Mouse (Mus musculus) urinary bladder, postnatal 14 days (tissue): ENCODE measurements around the gene Knop1.

ENCODE experiments used
- DNase-seq: peaks from one replicate; pipeline ENCODE4 v3.0.0; 2021; ENCODE audit warnings: low spot score

Knop1 gene

DNA sequence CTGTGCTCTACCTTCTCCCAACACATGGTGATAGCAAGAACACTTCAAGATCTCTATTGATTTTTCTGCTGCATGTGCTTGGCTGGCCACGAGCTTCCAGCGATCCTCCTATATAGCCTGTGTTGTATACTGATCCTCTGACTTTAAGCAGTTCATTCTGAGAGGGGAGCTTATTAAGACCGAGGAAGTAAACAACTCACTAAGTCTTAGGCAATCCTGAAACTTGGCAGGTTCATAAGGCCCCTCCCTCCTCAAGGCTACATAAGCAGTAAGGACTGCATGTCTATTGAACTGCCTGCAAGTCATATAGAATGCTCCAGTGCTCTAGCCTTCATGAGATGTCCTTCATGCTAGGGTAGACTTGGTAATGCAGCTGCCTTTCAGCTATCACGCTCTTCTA, 9.7 kb downstream of the Knop1 start:
- DNase-seq: no peak

DNA sequence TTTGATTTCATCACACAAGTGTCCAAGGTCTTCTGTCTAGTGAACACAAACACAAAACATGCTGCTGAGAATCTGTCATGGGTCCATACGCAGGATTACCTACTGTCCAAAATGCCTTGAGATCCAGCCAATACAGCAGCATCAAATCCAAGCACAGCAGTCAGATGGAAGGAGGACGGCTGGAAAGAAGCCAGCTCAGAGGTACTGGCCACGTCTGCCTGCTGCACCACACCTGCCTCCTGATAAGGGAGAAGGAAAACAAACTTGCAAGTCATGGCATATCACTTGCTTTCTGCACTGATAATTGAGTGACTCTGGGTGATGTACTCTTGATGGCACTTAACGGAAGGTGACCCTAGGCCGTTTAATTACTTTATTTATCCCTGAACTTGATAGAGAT, 10.9 kb downstream of the Knop1 start:
- DNase-seq: peak; percentile 60

DNA sequence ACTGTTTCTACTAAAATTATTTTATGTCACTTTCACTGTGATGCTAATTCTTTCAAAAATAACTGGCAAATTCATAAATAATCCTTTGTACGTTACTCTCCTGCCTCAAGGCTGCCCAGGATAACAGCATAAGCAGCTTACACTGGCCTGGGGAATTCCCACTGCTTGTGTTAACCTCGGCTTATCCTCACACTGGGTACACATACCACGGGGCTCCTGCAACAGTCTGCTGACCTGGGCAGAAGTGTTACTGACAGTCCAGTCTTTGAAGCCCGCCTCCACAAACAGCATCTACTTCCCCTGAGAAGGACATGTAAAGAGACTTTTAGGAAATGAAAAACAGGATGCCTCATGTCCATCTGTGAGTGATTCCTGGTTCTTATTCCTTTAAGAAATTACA, 13.1 kb downstream of the Knop1 start:
- no peak for DNase-seq

DNA sequence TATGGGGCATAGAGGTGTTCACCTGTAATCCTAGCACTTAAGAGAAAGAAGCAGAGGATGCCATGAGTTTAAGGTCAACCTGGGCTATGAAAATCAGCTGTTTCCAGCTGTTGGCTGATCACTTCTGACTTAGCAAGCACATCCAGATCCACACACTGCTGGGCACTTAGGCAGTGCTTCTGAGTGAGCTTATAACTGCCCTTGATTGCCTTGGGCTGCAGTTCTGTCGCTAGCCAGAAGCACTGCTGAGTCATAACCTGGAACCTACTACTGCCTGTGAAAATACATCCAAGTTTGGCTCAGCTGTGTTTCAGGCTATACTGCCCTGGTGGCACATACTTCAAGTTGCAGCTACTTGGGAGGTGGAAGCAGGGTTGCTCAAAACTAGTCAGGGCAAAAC, 14.3 kb downstream of the Knop1 start:
- DNase-seq: no peak

DNA sequence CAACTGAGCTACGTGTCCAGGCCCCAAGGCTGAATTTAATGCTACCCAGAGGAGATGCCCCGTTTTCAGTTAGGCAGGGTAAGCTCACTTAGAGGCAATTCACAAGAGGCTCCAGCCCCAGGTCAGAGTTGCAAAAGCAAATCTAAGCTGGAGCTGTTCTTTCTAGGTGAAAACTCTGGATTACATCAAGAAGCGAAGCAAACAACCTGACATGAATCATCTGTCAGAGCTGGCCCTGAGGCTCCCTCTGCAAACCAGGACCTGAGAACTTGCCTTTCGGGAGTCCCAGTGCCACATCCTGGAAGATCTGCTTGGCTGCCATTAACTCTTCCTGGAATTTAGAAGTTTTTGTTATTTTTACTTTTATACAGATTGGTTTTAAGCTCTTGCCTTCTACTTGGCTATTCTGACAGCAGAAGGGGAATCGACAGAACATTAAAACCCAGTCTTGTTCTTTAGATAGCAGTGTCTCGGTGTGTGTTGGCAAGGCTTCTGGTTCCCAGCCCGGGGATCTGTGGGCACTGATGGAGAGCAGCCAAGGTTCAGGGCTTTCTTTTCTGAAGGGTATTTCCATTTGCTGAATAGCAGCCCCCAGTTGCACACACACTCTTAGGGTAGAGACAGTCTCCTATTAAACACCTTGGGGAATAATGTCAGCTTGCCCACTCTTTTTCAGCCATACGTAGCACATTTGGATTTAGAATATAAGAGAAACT, 14.9 kb downstream of the Knop1 start:
- DNase-seq: no peak

DNA sequence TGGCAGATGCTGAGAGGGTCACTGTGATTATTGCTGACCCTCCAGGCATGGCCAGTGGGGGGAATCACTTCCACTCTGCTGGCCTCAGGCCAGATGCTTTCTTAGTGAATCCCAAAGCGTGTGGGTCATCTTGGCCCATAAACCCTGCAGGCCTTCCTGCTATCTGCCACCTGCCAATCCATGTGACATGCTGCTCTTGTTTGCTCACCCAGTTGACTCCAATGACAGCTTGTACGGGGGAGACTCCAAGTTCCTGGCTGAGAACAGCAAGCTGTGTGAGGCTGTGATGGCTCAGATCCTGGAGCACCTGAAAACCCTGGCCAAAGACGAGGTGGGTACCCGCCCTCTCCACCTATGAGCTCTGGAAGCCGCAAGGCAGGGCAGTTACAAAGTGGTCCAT, 18.2 kb downstream of the Knop1 start:
- no peak for DNase-seq

DNA sequence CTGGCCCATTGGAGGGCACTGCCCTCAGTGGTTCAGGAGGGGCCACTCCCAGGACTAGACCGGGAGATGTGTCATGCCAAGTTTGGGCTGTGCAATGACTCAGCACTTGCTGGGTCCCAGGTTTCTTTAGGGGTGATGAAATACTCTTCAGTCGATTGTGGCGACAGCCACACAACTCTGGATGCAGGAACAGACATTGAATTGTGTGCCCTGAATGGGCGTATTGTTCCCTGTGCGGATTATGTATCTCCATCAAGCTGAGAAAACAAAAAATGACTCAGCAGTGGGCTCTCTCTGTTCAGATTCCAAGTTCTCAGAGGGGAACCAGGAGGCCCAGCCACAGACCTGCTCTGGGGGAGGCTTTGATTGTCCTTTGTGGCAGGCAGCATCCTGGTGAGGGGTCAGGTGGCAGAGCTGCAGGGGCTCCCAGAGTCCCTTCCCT, 28.1 kb downstream of the Knop1 start:
- DNase-seq: no peak

DNA sequence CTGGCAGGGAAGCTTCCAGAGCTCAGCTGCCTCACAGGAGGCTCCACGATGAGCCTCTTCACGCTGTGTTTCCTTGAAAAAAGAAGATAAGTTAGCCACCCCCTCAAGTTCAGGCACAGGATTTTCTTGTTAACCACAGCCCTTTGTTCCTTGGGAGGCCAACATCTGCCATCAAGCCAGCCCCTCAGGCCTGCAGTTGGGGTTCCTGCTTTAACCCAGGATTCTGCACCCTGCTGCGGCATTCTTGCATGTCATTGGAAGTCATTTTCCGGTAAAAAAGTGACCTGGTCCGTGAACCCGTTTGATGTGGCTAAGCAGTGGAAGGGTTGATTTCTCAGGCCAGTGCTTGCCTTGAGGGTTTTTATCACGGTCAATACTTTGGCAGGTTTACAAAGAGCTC, 31.6 kb downstream of the Knop1 start:
- DNase-seq: no peak

DNA sequence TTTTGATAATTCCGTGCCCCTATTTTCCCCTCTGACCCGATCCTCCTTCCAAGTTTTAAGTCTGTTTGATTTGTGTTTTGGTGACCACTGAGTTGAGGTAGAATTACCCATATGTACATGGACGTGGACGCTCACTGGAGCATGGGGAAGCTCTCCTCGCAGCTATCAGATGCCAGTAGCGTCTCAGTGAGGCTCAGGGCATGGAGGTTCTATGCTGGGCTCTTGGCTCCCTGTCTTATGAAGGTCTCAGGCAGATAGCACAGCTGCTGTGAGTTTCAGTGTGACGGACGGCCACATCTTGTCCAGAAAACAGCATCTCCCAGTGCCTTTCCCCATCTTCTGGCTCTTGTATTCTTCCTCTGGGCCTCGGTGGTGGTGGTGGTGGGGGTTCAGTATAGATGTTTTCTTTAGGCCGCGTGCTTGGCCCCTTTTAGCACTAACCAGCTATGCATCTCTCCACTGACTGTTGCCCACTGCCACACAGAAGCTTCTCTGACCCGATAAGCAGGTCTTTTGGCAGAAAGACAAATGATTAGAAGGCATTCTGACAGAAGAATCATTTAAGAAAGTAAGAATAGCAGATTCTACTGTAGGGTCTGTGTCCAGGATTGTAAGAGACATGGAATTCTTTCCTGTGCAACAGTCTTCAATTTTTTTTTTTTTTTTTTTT, 34.0 kb downstream of the Knop1 start:
- no peak for DNase-seq

DNA sequence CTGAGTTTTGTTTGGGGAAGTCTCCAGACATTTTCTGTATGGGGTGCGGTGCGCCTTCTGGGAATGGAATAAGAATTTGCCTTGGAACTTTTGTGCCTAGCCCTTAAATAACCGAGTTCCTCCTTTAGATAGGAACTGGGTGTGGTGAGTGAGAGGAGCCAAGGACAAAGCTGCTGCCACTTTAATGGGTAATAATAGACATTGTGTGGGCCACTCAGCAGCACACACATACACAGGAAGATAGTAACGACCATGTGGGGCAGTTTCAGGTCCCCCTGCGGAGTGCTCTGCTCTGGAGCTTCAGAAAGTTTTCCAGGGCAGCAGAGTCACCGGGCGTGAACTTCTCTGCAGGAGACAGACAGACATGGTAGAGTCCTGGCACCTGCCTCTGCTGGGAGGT, 34.7 kb downstream of the Knop1 start:
- no peak for DNase-seq

DNA sequence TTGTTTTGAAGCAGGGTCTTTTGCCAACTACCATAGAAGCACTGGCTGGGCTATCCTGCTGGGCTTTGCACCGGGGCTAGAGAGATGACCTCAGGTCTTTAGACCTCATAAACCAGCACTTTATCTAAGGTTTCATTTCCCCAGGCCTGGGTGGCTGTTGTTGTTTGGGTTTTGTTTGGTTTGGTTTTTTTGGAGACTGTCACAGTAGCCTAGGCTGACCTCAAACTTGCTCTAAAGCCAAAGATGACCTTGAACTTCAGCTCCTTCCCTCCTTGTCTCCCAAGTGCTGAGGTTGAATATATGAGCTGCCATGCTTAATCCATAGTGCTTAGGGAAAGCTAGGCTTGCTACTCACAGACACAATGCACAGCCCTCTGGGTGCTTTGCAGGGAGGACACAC, 36.4 kb downstream of the Knop1 start:
- DNase-seq: no peak

DNA sequence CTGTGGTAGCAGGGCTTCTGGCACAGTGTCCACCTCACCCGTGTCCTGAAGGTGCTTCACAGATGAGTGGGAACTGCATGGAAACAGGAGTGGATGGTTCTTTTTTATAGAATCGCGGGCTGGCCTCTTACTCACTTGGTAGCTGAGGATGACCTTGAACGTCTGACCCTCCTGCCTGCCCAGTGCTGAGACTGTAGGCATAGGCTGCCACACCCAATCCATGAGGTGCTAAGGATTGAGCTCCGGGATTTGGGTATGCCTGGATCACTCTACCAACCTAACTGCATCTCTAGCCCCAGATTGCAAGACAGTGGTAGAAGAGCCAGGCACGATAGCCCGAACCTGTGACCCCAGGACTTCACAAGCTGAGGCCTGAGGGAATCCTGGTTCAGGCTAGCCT, 38.3 kb downstream of the Knop1 start:
- no peak for DNase-seq

DNA sequence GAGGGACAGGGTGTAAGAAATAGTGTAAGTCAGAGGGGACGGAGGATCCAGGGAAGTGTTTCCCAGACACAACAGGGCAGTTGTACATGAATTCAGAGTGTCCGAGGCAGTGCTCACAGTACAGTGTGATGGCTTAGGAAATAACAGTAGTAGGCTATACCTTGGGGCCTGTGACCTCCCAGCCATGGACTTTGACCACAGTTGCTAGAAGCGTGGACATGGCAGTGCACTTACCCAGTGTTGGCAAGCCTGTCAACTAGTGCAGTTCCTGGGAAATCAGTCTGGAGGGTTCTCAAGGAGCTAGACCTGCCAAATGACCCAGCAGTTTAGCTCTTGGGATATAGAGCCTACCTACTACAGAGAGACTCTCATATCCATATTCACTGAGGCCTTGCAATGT, 39.8 kb downstream of the Knop1 start:
- DNase-seq: no peak

DNA sequence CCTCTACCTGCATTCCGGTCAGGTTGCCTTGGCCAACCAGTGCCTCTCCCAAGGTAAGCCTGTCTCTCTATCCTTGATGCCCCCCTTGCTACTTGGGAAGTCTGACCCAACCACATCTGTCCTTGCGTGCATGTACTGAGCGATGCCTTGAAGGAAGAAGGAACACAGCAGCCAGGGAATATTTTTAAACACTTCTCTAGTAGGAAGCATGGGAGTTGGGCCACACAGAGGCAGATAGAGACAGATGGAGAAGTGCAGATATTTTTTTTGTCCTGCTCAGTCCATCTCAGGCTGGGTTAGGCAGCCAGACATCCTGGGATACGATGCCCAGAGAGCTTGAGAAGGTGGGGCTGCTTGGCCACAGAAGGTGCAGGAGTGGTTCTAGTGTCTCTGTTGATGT, 42.5 kb downstream of the Knop1 start:
- DNase-seq: no peak

DNA sequence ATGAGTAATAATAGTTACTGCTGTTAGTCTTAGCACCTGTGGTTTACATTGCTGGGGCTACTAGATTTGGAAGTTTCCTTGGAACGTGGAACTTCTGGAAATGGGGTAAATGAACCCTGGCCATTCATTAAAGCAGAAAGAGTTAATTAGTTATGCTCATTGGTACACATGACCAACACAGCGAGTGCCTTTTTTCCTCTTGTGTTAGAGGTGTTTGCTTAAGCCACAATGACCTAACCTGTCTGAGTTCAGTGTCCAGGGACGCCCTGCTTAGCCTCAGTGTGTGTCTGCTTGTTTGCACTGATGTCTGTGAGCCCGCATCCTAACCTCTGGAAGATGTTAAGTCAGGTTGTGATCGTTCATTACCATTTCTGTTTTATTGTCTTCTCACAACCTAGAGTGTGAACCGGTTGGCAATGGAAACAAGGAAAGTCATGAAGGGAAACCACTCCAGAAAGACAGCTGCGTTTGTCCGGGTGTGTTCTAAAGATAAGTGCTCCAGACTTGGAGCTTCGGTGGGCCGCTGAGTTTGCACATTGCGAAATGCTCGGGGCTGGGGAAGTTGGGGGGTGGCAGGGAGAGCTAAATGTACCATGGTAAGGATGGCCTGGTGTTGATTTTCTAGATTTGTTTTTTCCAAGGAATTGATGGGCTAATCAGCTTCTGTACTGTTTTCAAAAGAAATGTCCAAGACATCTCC, 44.5 kb downstream of the Knop1 start:
- DNase-seq: peak; percentile 21

DNA sequence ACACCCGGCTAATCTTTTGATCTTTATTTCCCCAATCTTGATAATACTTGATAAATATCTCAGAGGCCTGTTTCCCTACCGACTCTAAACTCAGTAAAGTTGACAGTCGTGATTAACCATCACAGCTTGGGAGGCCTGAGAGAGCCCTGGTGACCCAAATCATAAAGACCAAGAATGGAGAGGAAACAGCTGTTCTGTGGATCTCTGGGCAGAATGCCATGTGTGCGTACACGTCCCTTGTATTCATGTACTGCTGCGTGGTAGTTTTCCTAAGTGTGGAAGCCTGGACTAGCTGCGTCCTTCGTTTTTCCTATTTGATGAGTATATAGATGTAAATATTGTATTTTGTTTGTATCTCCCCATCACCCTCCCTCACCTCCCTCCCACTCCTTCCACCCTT, 48.2 kb downstream of the Knop1 start:
- no peak for DNase-seq

DNA sequence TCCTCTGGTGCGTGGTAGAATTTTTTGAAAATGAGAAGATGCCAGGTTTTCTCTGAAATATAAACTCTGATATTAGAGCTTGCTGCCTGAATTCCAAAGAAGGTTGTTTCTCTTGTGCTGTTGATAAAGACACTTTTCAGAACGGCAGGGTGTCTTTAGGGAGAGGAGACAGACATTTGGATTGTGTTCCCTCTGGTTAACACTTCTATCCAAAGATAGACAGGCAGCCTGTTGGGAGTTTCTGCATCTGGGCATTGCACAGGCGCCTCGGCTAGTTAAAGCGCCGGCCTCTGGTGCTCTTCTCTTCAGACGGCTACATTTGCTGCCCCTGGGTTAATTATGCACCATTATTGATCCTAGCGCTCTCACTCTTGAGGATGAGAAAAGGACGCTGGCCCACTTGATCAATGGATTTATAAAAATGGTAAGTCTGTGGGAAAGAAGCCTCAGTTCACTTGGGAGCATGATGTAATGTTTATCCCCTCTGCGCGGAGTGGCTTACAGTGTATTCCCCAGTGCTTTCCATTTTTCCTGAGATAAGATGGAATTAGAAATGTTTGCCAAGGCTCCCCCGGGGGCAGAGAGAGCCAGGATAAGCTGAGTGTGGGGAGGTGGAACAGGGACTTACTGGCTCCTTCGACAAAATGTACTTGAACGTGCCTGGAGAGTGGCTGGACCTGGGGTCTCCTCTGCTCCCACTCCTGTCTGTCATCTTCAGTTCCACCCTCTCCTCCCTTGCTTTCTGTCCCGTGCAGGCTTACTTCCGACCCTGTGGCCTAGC, 49.2 kb downstream of the Knop1 start:
- DNase-seq: no peak

DNA sequence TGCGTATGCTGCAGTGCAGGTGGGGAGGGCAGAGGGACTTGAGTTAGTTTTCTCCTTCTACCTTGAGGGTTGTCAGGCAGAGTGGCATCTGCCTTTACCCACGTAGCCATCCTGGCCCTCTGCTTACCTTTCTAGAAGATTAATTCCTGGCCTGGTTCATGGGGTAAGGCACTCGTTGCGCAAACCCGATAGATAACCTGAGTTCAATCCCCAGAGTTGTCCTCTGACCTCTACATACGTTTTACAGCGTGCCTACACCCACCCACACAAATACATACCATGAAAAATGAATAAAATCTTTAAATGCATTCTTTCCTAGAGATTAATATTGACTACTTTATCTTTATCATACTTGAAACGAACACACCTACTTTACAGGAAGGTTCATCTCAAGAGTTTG, 52.6 kb downstream of the Knop1 start:
- DNase-seq: no peak

DNA sequence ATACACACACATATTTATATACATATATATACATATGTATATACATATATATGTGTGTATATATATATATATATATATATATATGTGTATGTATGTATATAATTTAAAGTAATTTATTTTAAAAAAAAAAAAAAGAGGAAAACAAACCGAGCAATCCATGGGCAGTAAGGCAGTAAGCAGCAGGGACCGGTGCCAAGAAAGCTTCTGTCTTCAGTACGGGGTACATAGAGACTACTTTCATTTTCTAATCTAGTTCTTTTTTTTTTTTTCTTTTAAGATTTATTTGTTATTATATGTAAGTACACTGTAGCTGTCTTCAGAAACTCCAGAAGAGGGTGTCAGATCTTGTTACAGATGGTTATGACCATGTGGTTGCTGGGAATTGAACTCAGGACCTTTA, 54.3 kb downstream of the Knop1 start:
- no peak for DNase-seq

DNA sequence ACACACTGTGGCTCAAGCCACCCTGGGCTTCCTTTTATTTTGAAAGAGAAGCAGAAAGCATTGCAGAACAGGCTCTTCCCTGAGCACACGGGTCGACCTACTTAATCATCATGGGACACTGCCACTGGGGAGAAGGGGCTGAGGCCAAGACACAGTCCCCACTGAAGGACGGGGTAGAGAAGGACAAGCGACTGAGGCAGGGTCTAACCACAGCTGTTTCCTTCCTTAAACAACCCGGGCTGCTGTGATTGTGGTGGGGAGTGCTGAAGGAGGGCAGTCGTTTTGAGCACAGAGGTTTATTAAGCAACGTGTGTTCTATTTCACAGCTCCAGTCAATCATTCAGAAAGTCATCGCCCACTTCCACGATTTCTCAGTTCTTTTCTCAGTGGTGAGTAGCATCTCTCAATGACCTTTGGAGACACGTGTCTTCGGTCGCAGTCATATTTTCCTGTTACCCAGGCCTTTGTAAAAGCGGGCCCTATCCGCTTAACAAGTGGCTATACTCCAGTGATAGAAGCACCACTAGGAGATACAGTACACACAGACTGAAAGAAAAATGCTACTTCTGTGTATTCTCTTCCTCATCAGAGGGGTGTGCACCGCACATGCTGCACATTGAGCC, 55.8 kb downstream of the Knop1 start:
- DNase-seq: no peak

DNA sequence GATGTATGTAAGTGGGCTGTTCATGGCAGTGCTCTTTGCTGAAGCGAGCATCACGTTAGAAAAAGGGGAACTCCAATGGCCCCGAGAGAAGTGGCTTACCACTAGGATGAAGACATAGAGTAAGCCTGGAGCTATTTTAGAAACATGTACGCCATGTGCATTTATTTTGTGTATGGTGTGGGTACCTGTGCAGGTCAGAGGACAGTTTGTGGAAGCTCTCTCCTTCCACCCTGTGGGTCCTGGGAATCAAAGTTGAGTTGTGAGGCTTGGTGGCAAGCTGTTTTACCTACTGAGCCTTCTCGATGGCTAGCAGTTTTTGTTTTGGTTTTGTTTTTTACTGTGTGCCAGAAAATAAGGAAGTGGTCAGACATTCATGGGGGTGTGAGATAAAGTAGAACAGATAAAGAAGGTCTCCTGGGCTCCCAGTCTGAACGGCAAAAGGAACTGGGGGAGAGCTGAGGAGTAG, 57.9 kb downstream of the Knop1 start:
- DNase-seq: no peak

DNA sequence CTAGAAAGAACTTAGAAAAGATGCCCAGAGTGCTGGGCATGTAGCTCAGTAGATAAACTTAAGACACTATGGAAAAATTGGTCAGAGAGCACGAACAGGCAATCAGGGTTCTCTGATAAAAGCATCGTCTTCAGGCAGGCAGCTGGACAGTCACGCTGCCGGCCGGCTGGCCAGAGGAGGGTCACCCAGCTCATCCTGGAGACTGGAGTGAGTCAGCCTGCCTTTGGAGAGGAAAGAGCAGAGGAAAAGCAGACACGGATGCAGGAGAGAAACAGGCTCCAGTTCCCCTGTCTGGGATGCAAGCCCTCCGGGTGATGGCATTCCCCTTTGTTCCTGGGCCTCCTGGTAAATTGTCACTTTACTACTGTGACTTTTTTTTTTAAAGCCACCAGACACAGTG, 58.5 kb downstream of the Knop1 start:
- no peak for DNase-seq
